Mouse (Mus musculus) pancreas, adult 10 weeks (tissue): ENCODE data around the gene St6galnac4. TPM values are rescaled to one million over a fixed set of nuclear protein-coding genes. Genes with fewer than 3 reads are reported as not detected.

Experiments used
- polyA plus RNA-seq: library from polyadenylated mRNA; stranded (reverse); fragments of 350-450 nt; fragmentation: Illumina TruSeq; extraction: RNeasy Lipid Tissue Mini Kit (QIAGEN cat#74804); gene quantifications from one replicate; pipeline ENCODE4 v1.2.3, GENCODE M21; 2015; ENCODE audit warnings: low read depth, low replicate concordance; ENCODE audit not compliant: insufficient read depth

St6galnac4 gene
- 8.7 TPM for polyA plus RNA-seq

DNA sequence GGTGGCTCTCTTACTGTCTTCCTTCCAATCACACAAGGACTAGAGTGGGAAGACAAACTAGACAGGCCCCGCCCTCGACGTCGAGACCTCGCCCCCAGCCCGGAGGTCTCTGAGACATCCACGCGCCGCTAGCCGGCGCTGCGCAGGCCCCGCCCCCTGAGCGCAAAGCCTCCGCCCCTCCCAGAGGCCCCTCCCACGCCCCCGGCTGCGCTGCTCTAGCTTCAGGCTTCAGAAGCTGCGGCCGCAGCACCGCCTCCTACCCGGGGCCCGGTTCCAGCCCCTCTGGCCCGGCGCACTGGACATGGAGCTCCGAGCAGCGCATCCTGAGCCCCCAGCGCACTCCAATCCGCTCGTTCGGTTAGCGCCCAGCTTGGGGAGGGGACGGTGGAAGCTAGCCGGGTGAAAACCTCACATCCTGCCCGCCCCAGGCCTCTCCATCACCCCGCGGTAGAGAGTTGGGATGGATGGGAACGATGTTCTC lies at the start of gene St6galnac4:
TSS of gene St6galnac4 (plus strand) at position 225 of the 481 bp plus-strand sequence.

DNA sequence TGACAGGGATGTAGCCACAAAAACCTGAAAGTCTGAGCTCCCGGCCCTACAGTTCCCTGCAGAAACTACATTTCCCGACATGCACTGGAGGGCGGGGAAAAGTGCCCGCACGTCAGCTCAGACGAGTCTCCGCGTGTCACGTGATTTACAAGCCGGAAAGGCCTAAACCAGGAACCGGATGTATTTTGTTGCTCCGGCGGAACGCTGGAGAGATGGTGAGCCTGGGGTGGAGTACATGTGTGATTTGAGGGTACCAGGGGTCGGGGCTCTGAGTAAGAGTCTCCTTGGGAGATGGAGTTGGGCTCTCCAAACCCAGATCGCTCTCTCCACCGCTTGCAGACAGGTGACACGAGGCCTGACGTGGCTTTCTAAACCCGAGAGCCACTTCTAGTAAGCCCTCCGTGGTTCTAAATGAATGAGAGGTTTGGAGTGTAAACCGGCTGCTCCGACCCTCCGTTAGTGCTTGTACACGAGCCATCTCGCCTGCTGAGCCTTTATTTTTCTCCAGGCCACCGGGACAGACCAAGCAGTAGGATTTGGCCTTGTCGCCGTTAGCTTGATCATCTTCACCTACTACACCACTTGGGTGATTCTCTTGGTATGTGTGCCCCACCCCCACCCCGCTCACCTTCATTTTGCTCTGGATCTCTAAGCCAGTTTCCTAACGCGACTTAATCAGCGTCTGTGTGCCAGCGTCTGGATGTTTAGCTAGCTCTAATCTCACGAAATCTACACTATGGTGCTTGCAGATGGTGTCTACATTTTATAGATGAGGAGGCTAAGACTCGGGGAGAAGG lies 16.0 kb upstream of the St6galnac4 start, which contains the start of gene Dpm2:
TSS of gene Dpm2 (plus strand) at position 161 of the 797 bp plus-strand sequence.

DNA sequence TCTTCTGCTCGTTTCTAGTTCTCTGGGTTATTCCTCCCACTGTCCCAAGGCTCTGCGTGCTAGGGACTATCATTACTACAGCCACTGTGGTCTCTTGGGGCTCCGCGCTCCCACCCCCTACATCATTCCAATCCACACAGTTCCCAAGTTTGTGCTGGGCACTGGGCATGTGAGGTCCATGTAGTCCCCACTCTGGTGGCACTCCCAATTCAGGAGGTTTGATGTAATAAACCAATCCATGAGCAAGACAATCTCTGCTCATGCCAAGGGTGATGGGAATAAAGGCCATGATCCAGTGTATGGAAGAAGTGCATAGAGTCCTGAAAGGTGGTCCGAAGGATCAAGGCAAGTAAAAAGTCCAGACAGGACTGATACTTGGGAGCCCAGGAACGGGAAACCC lies 12.4 kb upstream of the St6galnac4 start, which contains the start of gene Pip5kl1:
TSS of gene Pip5kl1 (plus strand) at position 301 of the 400 bp plus-strand sequence.

DNA sequence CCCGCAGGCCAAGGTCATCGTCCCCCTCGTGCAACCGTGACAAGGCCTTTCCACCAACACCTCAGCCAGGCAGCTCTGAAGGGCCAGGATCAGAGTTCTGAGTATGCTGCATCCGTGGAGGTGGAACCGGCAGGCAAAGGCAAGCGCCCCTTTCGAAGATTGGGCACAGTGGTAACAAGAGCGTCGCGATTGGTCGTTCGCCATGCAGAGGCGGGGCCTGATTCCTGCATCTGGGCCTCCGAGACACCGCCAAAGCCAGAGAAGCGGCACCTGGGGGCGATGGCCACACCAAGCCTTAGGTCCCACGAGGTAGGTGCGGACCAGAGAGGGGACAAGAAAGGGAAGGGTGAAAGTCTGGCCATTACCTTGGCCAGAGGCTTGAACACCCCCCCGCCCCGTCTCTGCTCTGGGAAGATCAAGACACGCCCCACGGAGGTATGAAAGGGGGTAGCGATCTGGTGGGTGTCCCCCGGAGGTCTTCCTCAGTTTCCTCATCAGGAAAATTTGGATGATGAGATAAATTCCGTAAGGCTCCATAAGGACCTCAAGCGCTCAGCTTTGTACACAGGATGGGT lies 11.2 kb upstream of the St6galnac4 start, which contains the start of gene 9430097D07Rik:
TSS of gene 9430097D07Rik (minus strand) at position 99 of the 575 bp plus-strand sequence.

DNA sequence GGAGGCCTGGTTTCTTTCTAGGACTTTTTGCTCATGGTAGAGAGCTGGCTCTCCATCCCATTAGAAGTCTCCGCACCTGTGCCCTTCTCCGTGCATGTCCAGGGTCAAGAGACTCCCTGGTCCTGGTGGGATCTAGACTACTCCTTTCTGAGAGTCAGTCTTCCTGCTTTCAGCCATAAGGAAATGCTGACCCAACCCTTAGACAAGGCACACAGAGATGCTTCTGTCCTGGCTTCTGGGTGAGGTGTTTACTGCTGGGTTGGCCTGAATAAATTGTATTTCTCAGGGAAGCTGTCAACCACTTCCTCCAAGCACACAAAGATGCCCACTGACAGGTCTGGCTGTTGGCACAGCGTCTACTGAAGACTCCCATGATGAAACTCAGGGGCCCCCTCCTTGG lies 12.5 kb downstream of the St6galnac4 start, which contains the start of gene St6galnac6:
TSS of gene St6galnac6 (plus strand) at position 301 of the 400 bp plus-strand sequence.

DNA sequence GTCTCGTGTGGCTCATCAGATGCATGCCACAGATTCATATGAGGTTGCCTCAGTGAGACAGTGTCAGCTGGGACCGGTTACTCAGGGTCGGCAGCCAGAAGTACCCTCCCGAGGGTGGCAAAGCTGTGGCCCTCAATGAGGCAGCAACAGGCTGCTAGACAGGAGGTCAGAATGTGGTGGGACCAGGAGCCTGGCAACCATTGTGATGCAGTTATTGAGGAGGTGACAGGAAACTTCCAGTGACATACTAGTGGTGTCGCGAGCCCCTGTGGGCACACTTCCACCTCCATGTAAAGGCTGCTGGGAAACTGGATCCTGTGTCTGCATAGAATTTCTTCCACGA lies 34.6 kb downstream of the St6galnac4 start, which contains the start of gene Ak1:
TSS of gene Ak1 (plus strand) at position 242 of the 343 bp plus-strand sequence.

DNA sequence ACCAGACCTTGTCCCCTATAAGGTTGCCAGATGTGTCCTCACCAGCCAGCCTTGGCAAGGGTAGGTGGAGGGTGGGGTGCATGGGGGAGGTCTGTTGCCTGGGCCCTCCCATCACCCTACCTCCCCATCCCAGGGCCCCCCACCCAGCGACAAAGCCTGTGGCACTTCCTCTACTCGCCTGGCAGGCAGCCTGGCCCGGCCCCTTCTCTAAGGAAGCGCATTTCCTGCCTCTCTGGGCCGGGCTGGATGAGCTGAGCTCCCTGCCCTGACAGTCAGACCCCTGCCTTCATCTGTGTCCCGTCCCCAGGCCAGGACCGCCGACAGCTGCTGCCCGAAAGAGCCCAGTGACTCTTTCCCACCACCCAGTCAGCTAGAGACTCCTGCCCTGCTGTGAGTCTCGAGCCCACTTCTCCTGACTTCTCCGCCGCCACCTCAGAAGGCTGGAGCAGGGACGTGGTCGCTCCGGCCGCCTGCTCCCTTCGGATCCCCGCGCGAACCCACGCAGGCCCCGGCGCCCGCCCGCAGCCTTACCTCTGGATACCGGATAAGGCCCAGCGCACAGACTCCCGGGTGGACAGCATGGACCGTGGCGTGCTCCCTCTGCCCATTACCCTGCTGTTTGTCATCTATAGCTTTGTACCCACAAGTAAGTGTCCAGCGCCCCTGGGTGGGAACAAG lies 59.6 kb downstream of the St6galnac4 start, which contains the start of gene Eng:
TSS of gene Eng (plus strand) at position 217 of the 678 bp plus-strand sequence.

Other genes starting within 250 kb of the St6galnac4 start
- gene Ciz1, start 234.8 kb upstream of the St6galnac4 start, polyA plus RNA-seq, result 37.5 TPM
- 12.4 TPM for gene Dnm1, start 233.8 kb upstream of the St6galnac4 start, polyA plus RNA-seq
- 20.2 TPM for gene 1110008P14Rik, start 205.2 kb upstream of the St6galnac4 start, polyA plus RNA-seq
- 4.9 TPM for gene Lcn2, start 198.8 kb upstream of the St6galnac4 start, polyA plus RNA-seq
- 5.3 TPM for gene Ptges2, start 191.2 kb upstream of the St6galnac4 start, polyA plus RNA-seq
- gene Naif1, start 136.6 kb upstream of the St6galnac4 start, polyA plus RNA-seq, result 0.50 TPM
- 4.5 TPM for gene Slc25a25, start 135.7 kb upstream of the St6galnac4 start, polyA plus RNA-seq
- 7.6 TPM for gene Fam102a, start 51.8 kb upstream of the St6galnac4 start, polyA plus RNA-seq
- gene Dpm2, start 16.2 kb upstream of the St6galnac4 start, polyA plus RNA-seq, result 30.0 TPM
- not detected for gene Pip5kl1, start 12.3 kb upstream of the St6galnac4 start, polyA plus RNA-seq
- not detected for gene 9430097D07Rik, start 11.4 kb upstream of the St6galnac4 start, polyA plus RNA-seq
- 8.5 TPM for gene St6galnac6, start 12.6 kb downstream of the St6galnac4 start, polyA plus RNA-seq
- gene Ak1, start 34.7 kb downstream of the St6galnac4 start, polyA plus RNA-seq, result 4.1 TPM
- gene Eng, start 59.5 kb downstream of the St6galnac4 start, polyA plus RNA-seq, result 78.3 TPM
- gene Fpgs, start 117.0 kb downstream of the St6galnac4 start, polyA plus RNA-seq, result 25.2 TPM
- 22.0 TPM for gene Cdk9, start 126.0 kb downstream of the St6galnac4 start, polyA plus RNA-seq
- 7.7 TPM for gene Sh2d3c, start 134.0 kb downstream of the St6galnac4 start, polyA plus RNA-seq
- gene 6330409D20Rik, start 153.9 kb downstream of the St6galnac4 start, polyA plus RNA-seq, result not detected
- 24.0 TPM for gene Tor2a, start 170.1 kb downstream of the St6galnac4 start, polyA plus RNA-seq
- gene Ttc16, start 188.5 kb downstream of the St6galnac4 start, polyA plus RNA-seq, result 0.70 TPM
- gene Ptrh1, start 188.7 kb downstream of the St6galnac4 start, polyA plus RNA-seq, result 4.1 TPM
- 0.48 TPM for gene Cfap157, start 197.3 kb downstream of the St6galnac4 start, polyA plus RNA-seq